Mouse (Mus musculus) liver, adult 10 weeks (tissue): Measurements from ENCODE around the gene D17H6S53E. TPM values are rescaled to one million over a fixed set of nuclear protein-coding genes. Genes with fewer than 3 reads are reported as not detected.

Experiments
- polyA plus RNA-seq: library from polyadenylated mRNA; stranded (reverse); fragments of 350-450 nt; fragmentation: Illumina TruSeq; extraction: RNeasy Lipid Tissue Mini Kit (QIAGEN cat#74804); gene quantifications from one replicate; pipeline ENCODE4 v1.2.3, GENCODE M21; 2014; ENCODE audit warnings: low read depth, low replicate concordance

The D17H6S53E gene
- polyA plus RNA-seq, 1 experiment from 2014 or later: 1.3 TPM

Other genes starting within 250 kb of the D17H6S53E start
- gene Zbtb12, start 246.9 kb upstream of the D17H6S53E start, polyA plus RNA-seq: 0.69 TPM
- 33.6 TPM for gene Gm20547, start 244.3 kb upstream of the D17H6S53E start, polyA plus RNA-seq
- gene C2, start 228.1 kb upstream of the D17H6S53E start, polyA plus RNA-seq: 24.6 TPM
- 7.4 TPM for gene Ehmt2, start 227.9 kb upstream of the D17H6S53E start, polyA plus RNA-seq
- not detected for gene Slc44a4, start 211.9 kb upstream of the D17H6S53E start, polyA plus RNA-seq
- 3.7 TPM for gene Neu1, start 195.1 kb upstream of the D17H6S53E start, polyA plus RNA-seq
- 1.3 TPM for gene Hspa1b, start 167.1 kb upstream of the D17H6S53E start, polyA plus RNA-seq
- gene Gm20481, start 156.5 kb upstream of the D17H6S53E start, polyA plus RNA-seq: not detected
- not detected for gene Hspa1a, start 154.2 kb upstream of the D17H6S53E start, polyA plus RNA-seq
- gene Hspa1l, start 153.7 kb upstream of the D17H6S53E start, polyA plus RNA-seq: not detected
- 12.7 TPM for gene Lsm2, start 144.5 kb upstream of the D17H6S53E start, polyA plus RNA-seq
- gene Vars, start 125.4 kb upstream of the D17H6S53E start, polyA plus RNA-seq: 1.2 TPM
- not detected for gene Vwa7, start 109.8 kb upstream of the D17H6S53E start, polyA plus RNA-seq
- gene Sapcd1, start 98.4 kb upstream of the D17H6S53E start, polyA plus RNA-seq: not detected
- 1.1 TPM for gene Msh5, start 79.6 kb upstream of the D17H6S53E start, polyA plus RNA-seq
- 5.7 TPM for gene Clic1, start 76.4 kb upstream of the D17H6S53E start, polyA plus RNA-seq
- not detected for gene Ddah2, start 67.3 kb upstream of the D17H6S53E start, polyA plus RNA-seq
- gene Ly6g6c, start 61.0 kb upstream of the D17H6S53E start, polyA plus RNA-seq: not detected
- not detected for gene Mpig6b, start 60.2 kb upstream of the D17H6S53E start, polyA plus RNA-seq
- gene Ly6g6e, start 49.5 kb upstream of the D17H6S53E start, polyA plus RNA-seq: not detected
- not detected for gene Ly6g6d, start 48.3 kb upstream of the D17H6S53E start, polyA plus RNA-seq
- not detected for gene Ly6g6f, start 40.8 kb upstream of the D17H6S53E start, polyA plus RNA-seq
- gene Abhd16a, start 37.1 kb upstream of the D17H6S53E start, polyA plus RNA-seq: 4.4 TPM
- not detected for gene Ly6g5c, start 18.1 kb upstream of the D17H6S53E start, polyA plus RNA-seq
- not detected for gene Ly6g5b, start 10.9 kb upstream of the D17H6S53E start, polyA plus RNA-seq
- gene Gpank1, start 4.9 kb upstream of the D17H6S53E start, polyA plus RNA-seq: 1.4 TPM
- gene Csnk2b, start 4.3 kb upstream of the D17H6S53E start, polyA plus RNA-seq: 97.4 TPM
- gene Apom, start 5.7 kb downstream of the D17H6S53E start, polyA plus RNA-seq: 85.5 TPM
- gene Bag6, start 8.8 kb downstream of the D17H6S53E start, polyA plus RNA-seq: 5.2 TPM
- 3.7 TPM for gene Prrc2a, start 38.5 kb downstream of the D17H6S53E start, polyA plus RNA-seq
- gene Aif1, start 49.7 kb downstream of the D17H6S53E start, polyA plus RNA-seq: 7.5 TPM
- not detected for gene Lst1, start 62.1 kb downstream of the D17H6S53E start, polyA plus RNA-seq
- not detected for gene Ltb, start 68.1 kb downstream of the D17H6S53E start, polyA plus RNA-seq
- 0.26 TPM for gene Tnf, start 75.6 kb downstream of the D17H6S53E start, polyA plus RNA-seq
- not detected for gene Lta, start 79.0 kb downstream of the D17H6S53E start, polyA plus RNA-seq
- gene Gm16181, start 94.5 kb downstream of the D17H6S53E start, polyA plus RNA-seq: not detected
- 2.6 TPM for gene Atp6v1g2, start 107.3 kb downstream of the D17H6S53E start, polyA plus RNA-seq
- 0.87 TPM for gene Nfkbil1, start 109.4 kb downstream of the D17H6S53E start, polyA plus RNA-seq
- 7.4 TPM for gene Ddx39b, start 115.4 kb downstream of the D17H6S53E start, polyA plus RNA-seq
- 78.7 TPM for gene H2-D1, start 136.4 kb downstream of the D17H6S53E start, polyA plus RNA-seq
- 18.4 TPM for gene H2-Q1, start 194.0 kb downstream of the D17H6S53E start, polyA plus RNA-seq
- gene H2-Q2, start 215.9 kb downstream of the D17H6S53E start, polyA plus RNA-seq: 2.7 TPM